Mouse (Mus musculus) heart, postnatal 25 days (tissue): ENCODE results near the gene Sdhb. TPM values are rescaled to one million over a fixed set of nuclear protein-coding genes. Genes with fewer than 3 reads are reported as not detected.

Source experiments
- total RNA-seq, 2 experiments: library from RNA; stranded (reverse); gene quantifications; 2 replicates each; pipeline ENCODE4 v1.2.3; 2021

Sdhb gene
- total RNA-seq, 2 experiments from 2014 or later: 1,213 to 1,269 TPM

Other genes starting within 250 kb of the Sdhb start
- gene Padi6, start 218.6 kb upstream of the Sdhb start, total RNA-seq: not detected
- under 1 TPM; 0.73 to 0.98 TPM for gene Padi4, start 187.0 kb upstream of the Sdhb start, total RNA-seq
- gene Padi3, start 150.6 kb upstream of the Sdhb start, total RNA-seq: under 1 TPM in 1 of 2 experiments, not detected in 1; 0.20 TPM
- not detected for gene Padi1, start 115.4 kb upstream of the Sdhb start, total RNA-seq
- under 1 TPM; 0.42 to 0.81 TPM for gene Padi2, start 54.9 kb upstream of the Sdhb start, total RNA-seq
- gene Atp13a2, start 25.7 kb downstream of the Sdhb start, total RNA-seq: 10 to 100 TPM; 16.5 to 19.4 TPM
- 1 to 10 TPM; 6.7 to 6.9 TPM for gene Mfap2, start 49.2 kb downstream of the Sdhb start, total RNA-seq
- 1 to 10 TPM; 5.1 to 5.4 TPM for gene Crocc, start 99.3 kb downstream of the Sdhb start, total RNA-seq
- gene Necap2, start 117.2 kb downstream of the Sdhb start, total RNA-seq: 10 to 100 TPM; 17.2 TPM
- gene Spata21, start 127.1 kb downstream of the Sdhb start, total RNA-seq: not detected
- 10 to 100 TPM; 85.1 to 96.1 TPM for gene Szrd1, start 178.6 kb downstream of the Sdhb start, total RNA-seq
- 10 to 100 TPM in 1 of 2 experiments, 1 to 10 TPM in 1; 10.0 to 10.1 TPM for gene Fbxo42, start 186.7 kb downstream of the Sdhb start, total RNA-seq